Mouse (Mus musculus) neural tube, embryonic 10.5 days (tissue): ENCODE results near the gene Gm10697.
"Not testable (repeated sequence)": the region's sequence is repeated elsewhere in the genome, so short reads cannot be mapped to it uniquely, and the experiment has no call there.

ENCODE experiments used
- DNase-seq: peaks from one replicate; pipeline ENCODE4 v3.0.0-alpha.2; 2017; ENCODE audit warnings: low spot score; ENCODE audit errors: extremely low spot score

The Gm10697 gene

DNA sequence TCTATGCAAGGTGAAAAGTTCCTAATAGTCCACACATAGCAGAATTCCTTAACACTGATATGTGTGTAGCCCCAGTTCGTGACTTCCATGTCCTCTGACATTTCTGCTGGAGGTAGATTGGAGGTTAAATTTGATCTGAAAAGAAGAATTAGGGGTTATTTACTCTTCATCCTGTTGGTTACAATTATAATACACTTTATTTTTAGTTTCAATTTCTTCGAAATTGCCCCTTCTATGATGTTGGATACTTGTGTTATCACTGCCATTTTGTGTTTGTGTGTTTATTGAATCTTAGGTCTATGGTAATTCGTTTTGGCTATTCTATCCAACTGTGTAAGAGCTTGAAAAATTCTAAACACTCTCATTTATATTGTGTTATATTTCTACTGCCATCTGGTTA is at the start of gene Gm10697:
Gene Gm10697, minus strand, starts transcription at position 101 of the 400 bp plus-strand sequence.
- DNase-seq = not testable (repeated sequence)

GRCm38 (mm10) chr3:94115071-94115470 is 42.6 kb upstream of the Gm10697 start:
- not testable (repeated sequence) for DNase-seq

- DNase-seq = not testable (repeated sequence)
These were observed 17.7 kb downstream of the Gm10697 start, which contains the start of gene Gm9125 for GRCm38 (mm10) chr3:94054785-94055184. Gene Gm9125, minus strand, starts transcription at chr3:94054885.

- DNase-seq = not testable (repeated sequence)
These were observed 22.8 kb downstream of the Gm10697 start for GRCm38 (mm10) chr3:94049566-94050121.

DNA sequence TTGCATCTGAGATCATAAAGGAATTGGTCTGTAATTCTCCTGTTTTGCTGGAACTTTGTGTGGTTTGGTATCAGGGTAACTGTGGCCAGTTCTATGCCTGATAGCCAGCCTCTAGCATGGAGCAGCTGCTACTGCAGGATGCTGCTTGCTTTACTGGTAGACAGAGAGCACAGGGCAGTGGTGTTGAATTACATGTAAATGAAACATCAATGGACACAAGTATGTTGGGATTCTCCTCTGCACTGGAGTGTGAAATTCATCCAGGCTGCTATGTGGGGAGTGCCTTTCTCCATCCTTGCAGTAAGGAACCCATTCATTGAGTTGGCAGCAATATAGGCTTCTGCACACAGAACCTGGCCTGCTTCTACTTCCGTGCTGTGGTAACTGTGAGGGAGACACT is 34.2 kb downstream of the Gm10697 start:
- not testable (repeated sequence) for DNase-seq

- not testable (repeated sequence) for DNase-seq
These were observed 38.0 kb downstream of the Gm10697 start for GRCm38 (mm10) chr3:94034400-94034799.
